Mouse (Mus musculus): ENCODE results near the gene Ppp2r3a. TPM values are rescaled to one million over a fixed set of nuclear protein-coding genes. Genes with fewer than 3 reads are reported as not detected.

Ppp2r3a gene
- polyA plus RNA-seq, 1 experiment from 2014 or later = 2.2 TPM

DNA sequence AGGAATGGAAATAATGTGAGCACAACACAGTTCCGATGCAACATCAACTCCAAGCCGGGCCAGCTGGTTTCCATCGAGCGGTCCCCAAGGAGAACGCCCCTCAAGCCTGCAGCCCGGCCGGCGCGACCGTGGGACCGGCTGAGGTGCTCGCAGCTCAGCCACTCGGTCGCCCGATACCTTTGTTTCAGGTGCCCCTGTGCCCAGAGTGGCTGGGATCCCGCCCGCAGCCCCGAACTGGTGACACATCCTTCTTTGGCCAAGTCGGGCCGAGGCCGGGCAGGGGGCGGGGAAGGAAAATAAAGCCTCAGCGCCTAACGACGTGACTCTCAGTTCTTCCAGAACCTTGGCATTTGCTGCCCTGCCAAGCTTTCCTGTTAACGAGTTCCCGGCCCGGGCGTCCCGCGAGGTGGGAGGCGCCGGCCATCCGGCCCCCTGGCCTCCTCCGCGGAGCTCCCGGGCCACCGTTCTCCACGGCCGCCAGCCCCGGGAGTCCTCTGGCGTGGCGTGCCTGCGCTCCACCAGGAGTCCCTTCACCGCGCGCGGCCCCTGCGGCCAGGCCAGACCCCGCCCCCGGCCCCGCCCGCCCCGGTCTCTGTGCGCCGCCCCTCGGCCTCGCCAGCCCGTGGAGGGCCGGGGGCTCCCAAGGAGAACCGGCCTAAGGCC is 483 bp downstream of the Ppp2r3a start:
- no peak for DNase-seq
- Histone ChIP-seq H3K9me3 (replicated peaks) (no peaks in the 10 kb centered on the region), H3K4me1 (replicated peaks) (peaks cover 42% of the 10 kb centered on the region), H3K36me3 (no peaks in the 10 kb centered on the region), H3K4me3 (replicated peaks) (peak overlapping the region; percentile 77), H3K9ac (peak overlapping the region; percentile 81), H3K4me2 (peak overlapping the region; percentile 97), H3K27ac (peak overlapping the region; percentile 73), H3K27me3 (no peaks in the 10 kb centered on the region)
- WGBS (ENCODE audit: insufficient replicate concordance) = under 1% methylated on average over 60 of the region's 61 CpGs
- peak; percentile 94 for ATAC-seq (ENCODE audit: low read depth)

DNA sequence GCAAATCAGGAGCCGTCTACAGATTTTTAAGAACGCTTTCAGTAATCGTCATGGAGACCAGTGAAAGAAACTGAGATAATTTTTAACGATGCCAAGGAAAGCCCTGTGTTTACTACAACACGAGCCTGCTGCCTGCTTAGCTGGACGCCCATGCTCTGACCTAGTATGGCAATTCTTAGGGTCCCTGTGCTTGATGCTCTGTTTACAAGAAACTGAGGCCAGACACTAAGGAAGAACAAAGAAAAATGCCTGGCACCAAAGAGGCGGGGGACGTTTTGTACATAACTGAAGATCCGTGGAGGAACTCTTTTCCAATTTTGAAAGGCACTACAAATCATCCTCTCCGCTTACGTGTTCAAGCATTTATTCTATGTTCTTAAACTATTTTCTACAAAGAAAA is 1.1 kb downstream of the Ppp2r3a start:
- Histone ChIP-seq H3K4me2 (peak overlapping the region; percentile 97), H3K27ac (no peak overlapping the region), H3K4me3 (replicated peaks) (peak overlapping the region; percentile 77), H3K27me3 (no peaks in the 10 kb centered on the region), H3K4me1 (replicated peaks) (peaks cover 48% of the 10 kb centered on the region), H3K9ac (peak overlapping the region; percentile 81), H3K36me3 (no peaks in the 10 kb centered on the region), H3K9me3 (replicated peaks) (no peaks in the 10 kb centered on the region)
- DNase-seq (no peak), ATAC-seq (ENCODE audit: low read depth) (no peak)
- 21% methylated on average over 11 of the region's 11 CpGs for WGBS (ENCODE audit: insufficient replicate concordance)

DNA sequence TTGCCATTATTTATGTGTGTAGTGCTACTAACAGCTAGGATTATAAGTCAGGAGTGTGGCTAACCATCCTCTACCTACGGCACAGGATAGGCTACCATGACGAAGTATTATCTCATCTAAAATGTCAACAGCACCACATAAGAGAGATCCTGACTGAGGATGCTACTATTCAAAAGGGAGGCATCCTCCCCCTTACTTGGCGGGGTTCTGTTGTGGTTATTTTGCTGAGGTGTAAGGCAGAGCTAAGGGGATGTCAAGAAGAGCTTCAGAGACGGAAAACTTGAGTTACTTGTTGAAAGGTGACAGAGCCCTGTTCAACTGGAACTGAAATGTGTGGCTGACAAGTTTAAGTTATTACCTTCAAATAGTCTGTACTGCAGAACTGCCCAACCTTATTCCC is 2.0 kb downstream of the Ppp2r3a start:
- no peaks in the 10 kb centered on the region for H3K36me3 ChIP-seq
- no peak for ATAC-seq (ENCODE audit: low read depth)
- WGBS (ENCODE audit: insufficient replicate concordance) = 64% methylated on average over 4 of the region's 4 CpGs
- DNase-seq = no peak
- peaks cover 56% of the 10 kb centered on the region for H3K4me1 ChIP-seq (replicated peaks)
- no peak overlapping the region for H3K4me3 ChIP-seq (replicated peaks)
- peak overlapping the region; percentile 97 for H3K4me2 ChIP-seq
- no peaks in the 10 kb centered on the region for H3K9me3 ChIP-seq (replicated peaks)
- no peak overlapping the region for H3K9ac ChIP-seq
- no peak overlapping the region for H3K27ac ChIP-seq
- no peaks in the 10 kb centered on the region for H3K27me3 ChIP-seq

DNA sequence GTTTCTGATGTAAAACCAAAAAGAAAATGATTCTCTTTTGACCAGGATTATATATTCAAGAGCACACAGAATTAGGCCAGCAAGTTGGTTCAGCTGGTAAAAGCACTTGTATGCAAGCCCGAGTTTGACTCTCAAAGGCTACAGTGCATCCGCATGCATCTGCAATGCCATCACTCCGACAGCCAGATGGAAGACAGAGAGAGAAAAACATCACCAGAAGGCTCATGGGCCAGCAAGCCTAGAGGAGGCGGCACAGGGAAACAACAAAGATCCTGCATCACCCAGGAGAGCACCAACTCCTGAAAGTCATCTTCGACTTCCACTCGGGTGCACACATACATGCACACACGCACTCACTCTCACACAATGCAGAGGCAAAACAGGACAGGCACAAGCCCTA is 4.1 kb downstream of the Ppp2r3a start:
- Histone ChIP-seq H3K27me3 (no peaks in the 10 kb centered on the region), H3K36me3 (no peaks in the 10 kb centered on the region), H3K4me1 (replicated peaks) (peaks cover 59% of the 10 kb centered on the region), H3K4me2 (no peak overlapping the region), H3K9ac (no peak overlapping the region), H3K4me3 (replicated peaks) (no peak overlapping the region), H3K9me3 (replicated peaks) (no peaks in the 10 kb centered on the region), H3K27ac (no peak overlapping the region)
- DNase-seq (no peak), ATAC-seq (ENCODE audit: low read depth) (no peak)
- 72% methylated on average over 7 of the region's 7 CpGs for WGBS (ENCODE audit: insufficient replicate concordance)

DNA sequence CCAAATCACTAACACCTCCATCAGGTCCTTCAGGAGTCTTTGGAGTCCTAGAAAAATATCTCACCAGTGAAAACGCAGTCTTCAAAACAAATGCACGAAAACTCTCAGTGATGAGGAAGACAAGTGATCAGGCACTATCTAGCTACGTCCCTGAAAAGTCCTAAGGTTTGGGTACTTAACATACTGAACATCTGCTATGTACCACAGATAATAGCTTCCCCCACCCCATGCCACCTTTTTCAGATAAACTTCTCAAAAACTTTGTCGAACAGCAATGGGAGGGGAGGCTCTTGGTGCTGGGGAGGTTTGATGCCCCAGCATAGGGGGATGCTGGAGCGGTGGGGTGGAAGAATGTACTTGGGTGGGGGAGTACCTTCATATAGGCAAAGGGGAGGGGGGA is 6.1 kb downstream of the Ppp2r3a start:
- H3K4me3 ChIP-seq (replicated peaks) = no peak overlapping the region
- H3K4me1 ChIP-seq (replicated peaks) = peaks cover 46% of the 10 kb centered on the region
- 29% methylated on average over 5 of the region's 5 CpGs for WGBS (ENCODE audit: insufficient replicate concordance)
- no peak overlapping the region for H3K27ac ChIP-seq
- H3K4me2 ChIP-seq = no peak overlapping the region
- H3K36me3 ChIP-seq = no peaks in the 10 kb centered on the region
- ATAC-seq (ENCODE audit: low read depth) (peak; percentile 73), DNase-seq (no peak)
- H3K27me3 ChIP-seq = no peaks in the 10 kb centered on the region
- H3K9ac ChIP-seq = no peak overlapping the region
- H3K9me3 ChIP-seq (replicated peaks) = no peaks in the 10 kb centered on the region

DNA sequence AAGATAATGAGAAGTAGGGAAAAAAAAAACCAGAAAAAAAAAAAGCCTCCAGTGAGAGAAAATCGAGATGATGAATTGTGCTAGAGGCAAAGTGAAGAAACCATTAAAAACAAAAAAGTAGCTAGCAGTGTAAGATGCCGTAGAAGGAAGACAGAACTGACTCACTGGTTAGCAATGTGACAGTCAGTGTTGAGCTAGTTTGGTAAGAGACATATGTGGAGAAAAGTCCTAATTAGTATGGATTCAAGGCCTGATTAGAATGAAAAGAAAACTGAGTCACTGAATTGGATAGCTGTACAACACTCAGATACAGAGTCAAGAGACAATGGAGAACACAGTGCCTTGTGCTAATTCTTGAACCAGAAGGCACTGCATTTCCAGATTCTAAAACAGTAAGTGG is 7.9 kb downstream of the Ppp2r3a start:
- Histone ChIP-seq H3K27ac (no peak overlapping the region), H3K4me1 (replicated peaks) (peaks cover 34% of the 10 kb centered on the region), H3K9ac (no peak overlapping the region), H3K4me2 (no peak overlapping the region), H3K4me3 (replicated peaks) (no peak overlapping the region), H3K9me3 (replicated peaks) (no peaks in the 10 kb centered on the region), H3K27me3 (no peaks in the 10 kb centered on the region), H3K36me3 (no peaks in the 10 kb centered on the region)
- 58% methylated on average over 2 of the region's 2 CpGs for WGBS (ENCODE audit: insufficient replicate concordance)
- no peak for DNase-seq
- no peak for ATAC-seq (ENCODE audit: low read depth)

DNA sequence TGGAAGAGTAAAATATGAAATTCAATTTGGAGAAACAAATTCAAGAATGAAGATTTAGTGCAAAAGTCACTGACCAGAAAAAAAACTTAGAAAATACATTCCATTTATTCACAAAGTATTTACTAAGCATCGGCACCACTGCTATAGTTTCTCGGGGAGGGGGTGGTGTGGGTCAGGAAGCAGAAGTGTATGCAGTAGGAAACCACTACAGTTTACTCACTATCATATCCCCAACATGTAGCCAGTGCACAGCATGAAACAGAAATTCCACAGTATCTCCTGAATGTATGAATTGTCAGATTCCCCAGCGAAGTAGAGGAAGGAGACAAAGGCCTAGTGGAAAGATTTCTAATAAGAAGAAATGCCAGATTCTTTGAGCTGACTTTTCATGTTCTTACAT is 11.4 kb downstream of the Ppp2r3a start:
- ATAC-seq (ENCODE audit: low read depth) (no peak), DNase-seq (no peak)
- Histone ChIP-seq H3K27me3 (no peaks in the 10 kb centered on the region), H3K36me3 (no peaks in the 10 kb centered on the region), H3K9me3 (replicated peaks) (no peaks in the 10 kb centered on the region), H3K9ac (no peak overlapping the region), H3K4me2 (no peak overlapping the region), H3K27ac (no peak overlapping the region), H3K4me3 (replicated peaks) (no peak overlapping the region), H3K4me1 (replicated peaks) (peaks cover 17% of the 10 kb centered on the region)
- WGBS (ENCODE audit: insufficient replicate concordance) = 23% methylated on average over 3 of the region's 3 CpGs

DNA sequence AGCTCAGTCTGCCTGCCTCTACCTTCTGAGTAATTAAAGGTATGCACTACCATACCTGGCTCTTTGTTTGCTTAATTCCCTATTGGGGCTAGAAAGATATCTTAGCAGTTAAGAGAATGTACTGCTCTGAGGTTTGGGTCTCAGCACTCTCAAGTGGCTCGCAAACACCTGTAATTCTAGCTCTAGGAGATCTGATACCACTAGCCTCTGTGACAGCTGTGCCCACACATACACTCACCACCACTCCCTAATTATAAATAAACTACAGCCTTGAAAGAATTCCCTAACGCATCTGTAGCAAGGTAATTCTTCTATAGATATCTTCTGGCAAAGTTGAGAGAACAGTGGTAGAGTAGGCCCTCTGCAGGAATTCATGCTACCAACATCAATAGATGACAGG is 15.8 kb downstream of the Ppp2r3a start:
- no peak overlapping the region for H3K9ac ChIP-seq
- WGBS (ENCODE audit: insufficient replicate concordance) = 66% methylated on average over 2 of the region's 2 CpGs
- no peak for ATAC-seq (ENCODE audit: low read depth)
- H3K27me3 ChIP-seq = no peaks in the 10 kb centered on the region
- no peaks in the 10 kb centered on the region for H3K9me3 ChIP-seq (replicated peaks)
- H3K27ac ChIP-seq = no peak overlapping the region
- H3K36me3 ChIP-seq = no peaks in the 10 kb centered on the region
- no peak overlapping the region for H3K4me2 ChIP-seq
- no peak overlapping the region for H3K4me3 ChIP-seq (replicated peaks)
- H3K4me1 ChIP-seq (replicated peaks) = peaks cover 7% of the 10 kb centered on the region; the same call in 1 of the 2 replicates
- DNase-seq = no peak

DNA sequence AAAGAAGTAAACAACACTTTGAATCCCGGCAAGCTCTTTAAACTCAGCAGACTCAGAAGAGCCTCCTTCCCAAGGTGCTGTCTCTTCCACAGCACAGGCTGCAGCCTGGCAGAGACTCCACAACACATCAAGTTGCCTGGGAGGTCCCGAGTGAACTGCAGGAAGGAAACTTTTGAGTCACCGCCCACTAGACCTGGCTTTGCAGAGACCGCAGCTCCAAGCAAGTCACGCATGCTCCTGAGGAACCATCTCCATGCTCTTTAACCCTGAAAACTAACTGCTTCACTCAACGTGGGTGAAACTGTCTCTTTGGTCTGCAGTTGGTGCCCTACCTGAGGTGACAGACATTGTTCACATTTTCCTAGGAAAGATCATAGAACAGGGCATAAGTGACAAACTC is 19.6 kb downstream of the Ppp2r3a start:
- ATAC-seq (ENCODE audit: low read depth) = no peak
- H3K4me2 ChIP-seq = no peak overlapping the region

DNA sequence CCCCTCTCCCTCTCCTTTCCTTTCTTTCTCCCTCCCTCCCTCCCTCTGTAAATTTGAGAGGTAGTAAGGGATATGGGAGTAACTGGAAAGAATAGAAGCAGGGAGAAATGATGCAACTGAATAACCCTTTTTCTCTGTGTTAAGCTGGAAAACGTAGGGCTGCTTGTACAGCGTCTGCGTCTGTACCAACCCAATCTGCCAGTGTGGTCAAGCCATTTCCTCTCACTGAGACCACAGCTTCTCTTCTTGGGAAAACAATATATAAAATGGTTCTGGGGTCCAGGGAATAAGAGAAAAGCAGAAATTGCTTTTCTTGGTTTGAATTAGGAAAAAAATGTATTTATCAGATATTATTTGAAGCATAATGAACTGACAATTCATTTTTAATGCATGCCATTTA is 21.6 kb downstream of the Ppp2r3a start:
- no peak for ATAC-seq (ENCODE audit: low read depth)
- Histone ChIP-seq H3K4me1 (replicated peaks) (no peaks in the 10 kb centered on the region; the same call in 1 of the 2 replicates), H3K4me2 (no peak overlapping the region), H3K27me3 (no peaks in the 10 kb centered on the region), H3K27ac (no peak overlapping the region), H3K4me3 (replicated peaks) (no peak overlapping the region), H3K9ac (no peak overlapping the region), H3K36me3 (no peaks in the 10 kb centered on the region), H3K9me3 (replicated peaks) (no peaks in the 10 kb centered on the region)
- WGBS (ENCODE audit: insufficient replicate concordance) = 18% methylated on average over 3 of the region's 3 CpGs
- no peak for DNase-seq

More for the DNA sequence above, 19.6 kb downstream of the Ppp2r3a start:
- Histone ChIP-seq H3K9me3 (replicated peaks) (no peaks in the 10 kb centered on the region), H3K9ac (no peak overlapping the region), H3K36me3 (no peaks in the 10 kb centered on the region), H3K27me3 (no peaks in the 10 kb centered on the region), H3K4me3 (replicated peaks) (no peak overlapping the region), H3K27ac (no peak overlapping the region), H3K4me1 (replicated peaks) (no peaks in the 10 kb centered on the region; the same call in 1 of the 2 replicates)
- no peak for DNase-seq
- 20% methylated on average over 6 of the region's 6 CpGs for WGBS (ENCODE audit: insufficient replicate concordance)

DNA sequence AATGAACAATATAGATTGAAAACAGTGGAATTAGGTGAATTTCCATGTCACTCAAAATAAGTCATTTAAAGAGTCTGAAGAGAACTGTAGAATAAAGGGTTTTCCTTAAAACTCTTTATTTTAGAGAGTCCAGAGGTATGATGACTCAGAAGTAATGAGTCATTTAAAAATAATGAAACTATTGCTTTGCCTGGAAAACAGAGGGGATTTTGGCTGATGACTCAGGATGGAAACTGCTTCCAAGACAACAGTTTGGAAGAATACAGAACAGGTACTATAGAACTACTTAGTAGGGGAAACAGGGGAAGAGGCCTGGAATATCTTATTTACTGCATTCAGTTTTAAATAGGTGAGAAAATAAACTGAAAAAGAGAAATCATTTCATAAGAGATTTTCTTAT is 22.7 kb downstream of the Ppp2r3a start:
- H3K36me3 ChIP-seq = no peaks in the 10 kb centered on the region

DNA sequence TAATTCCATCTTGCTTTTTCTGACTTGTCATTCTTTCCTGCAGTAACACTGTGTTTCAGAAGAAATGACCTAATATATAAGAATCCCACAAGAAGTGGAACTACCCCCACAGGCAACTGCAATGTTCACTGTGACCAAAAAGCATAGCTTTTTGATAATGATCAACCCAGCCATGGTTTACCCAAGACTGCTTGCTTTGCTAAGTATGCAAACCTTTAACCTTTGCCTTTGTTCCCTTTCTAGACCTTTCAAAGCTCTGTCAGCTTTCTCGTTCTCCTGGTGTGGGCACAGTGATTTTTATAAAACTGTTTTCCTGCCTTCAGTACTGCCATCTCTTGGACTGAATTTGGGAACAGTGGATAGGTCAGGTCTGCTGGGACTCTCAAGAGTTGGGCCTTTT is 43.6 kb downstream of the Ppp2r3a start:
- H3K4me2 ChIP-seq = no peak overlapping the region
- H3K4me1 ChIP-seq (replicated peaks) = 0 out of 2 replicates have a peak, but pooled peaks cover 6% of the 10 kb centered on the region
- ATAC-seq (ENCODE audit: low read depth) (peak; percentile 48), DNase-seq (no peak)
- H3K4me3 ChIP-seq (replicated peaks) = no peak overlapping the region
- H3K9me3 ChIP-seq (replicated peaks) = no peaks in the 10 kb centered on the region
- WGBS (ENCODE audit: insufficient replicate concordance) = 68% methylated on average over 1 of the region's 1 CpGs
- H3K36me3 ChIP-seq = no peaks in the 10 kb centered on the region
- H3K9ac ChIP-seq = no peak overlapping the region
- H3K27ac ChIP-seq = 0 out of 2 replicates have a peak overlapping the region, but pooled peaks have one; percentile 44
- H3K27me3 ChIP-seq = no peaks in the 10 kb centered on the region

More for the DNA sequence above, 22.7 kb downstream of the Ppp2r3a start:
- no peak overlapping the region for H3K27ac ChIP-seq
- no peak for DNase-seq
- ATAC-seq (ENCODE audit: low read depth) = no peak
- no peak overlapping the region for H3K9ac ChIP-seq
- H3K4me2 ChIP-seq = no peak overlapping the region
- H3K27me3 ChIP-seq = no peaks in the 10 kb centered on the region
- H3K4me1 ChIP-seq (replicated peaks) = no peaks in the 10 kb centered on the region; the same call in 1 of the 2 replicates
- no peak overlapping the region for H3K4me3 ChIP-seq (replicated peaks)
- H3K9me3 ChIP-seq (replicated peaks) = no peaks in the 10 kb centered on the region

Data from liver, embryonic 13.5 days (tissue).